In genomic region chr12:50698613-50699442, GRCm38 (mm10) we compare ENCODE assay signal across 10 mouse cellular contexts. TPM values are rescaled to one million over a fixed set of nuclear protein-coding genes. Genes with fewer than 3 reads are reported as not detected.
A peak's percentile ranks its signal among the peaks of the same experiment; 100 is the strongest.
DNase-seq lines count a peak whose midpoint lies in the region; ATAC-seq and TF ChIP-seq lines count a peak whose summit lies in the region.
"Had no signal": no experiment of that assay in that cellular context is flagged by ENCODE, and none has a peak within 500 bp of the region (broad histone marks: within the 10 kb centered on the region; RNA-seq: fewer than 3 reads in every experiment).

No protein-coding gene starts in this region.

- H3K4me1 ChIP-seq in hindbrain, embryonic 10.5 days (replicated peaks) = no peaks in the 10 kb centered on the region; the same call in 1 of the 2 replicates
- no peaks in the 10 kb centered on the region for H3K4me1 ChIP-seq in hindbrain, embryonic 13.5 days (replicated peaks)
- no peaks in the 10 kb centered on the region for H3K4me1 ChIP-seq in forebrain, embryonic 11.5 days (replicated peaks; ENCODE audit: control insufficient read depth, insufficient read depth, low read length)
- no peaks in the 10 kb centered on the region for H3K4me1 ChIP-seq in lung, embryonic 14.5 days (ENCODE audit: insufficient read depth)
- H3K4me1 ChIP-seq in thymus, adult 2 months (replicated peaks; ENCODE audit: control insufficient read depth, insufficient read depth, low read length) = no peaks in the 10 kb centered on the region
- H3K4me1 ChIP-seq: heart, embryonic 10.5 days; liver, embryonic 15.5 days had no signal

- no peak for TF ChIP-seq POLR2A in thymus, adult 2 months (IDR thresholded peaks at IDR 0.05; ENCODE audit: control insufficient read depth, extremely low read depth, insufficient read depth, low read length, poor library complexity)

- H3K4me3 ChIP-seq in hindbrain, embryonic 10.5 days = no peak overlapping the region
- no peak overlapping the region for H3K4me3 ChIP-seq in hindbrain, embryonic 13.5 days
- H3K4me3 ChIP-seq in forebrain, embryonic 11.5 days (ENCODE audit: low read depth, low read length) = no peak overlapping the region
- no peak overlapping the region for H3K4me3 ChIP-seq in lung, embryonic 14.5 days (ENCODE audit: low read depth, low read length)
- H3K4me3 ChIP-seq in thymus, adult 2 months (ENCODE audit: control insufficient read depth, insufficient read depth, low read length) = no peak overlapping the region
- H3K4me3 ChIP-seq: heart, embryonic 10.5 days; liver, embryonic 15.5 days had no signal

- peak; percentile 8 for DNase-seq in hindbrain, embryonic 10.5 days (ENCODE audit: low spot score)
- DNase-seq in Muller cell, postnatal 12 days (ENCODE audit: inconsistent ontology term) = peak; percentile 66
- DNase-seq in forebrain, embryonic 11.5 days (ENCODE audit: low spot score) = no peak
- DNase-seq in lung, embryonic 14.5 days = peak; percentile 45
- no peak for DNase-seq in gastrocnemius, adult 8-10 months (ENCODE audit: low spot score in 2 of 2)
- no peak for DNase-seq in thymus, adult 2 months
- DNase-seq in kidney, adult 11 months = no peak

- no peaks in the 10 kb centered on the region for H3K9me3 ChIP-seq in hindbrain, embryonic 10.5 days
- H3K9me3 ChIP-seq in hindbrain, embryonic 13.5 days = no peaks in the 10 kb centered on the region
- H3K9me3 ChIP-seq in forebrain, embryonic 11.5 days (ENCODE audit: control insufficient read depth, low read length) = no peaks in the 10 kb centered on the region
- no peaks in the 10 kb centered on the region for H3K9me3 ChIP-seq in lung, embryonic 14.5 days (ENCODE audit: low read depth, low read length)
- H3K9me3 ChIP-seq: heart, embryonic 10.5 days; liver, embryonic 15.5 days had no signal

- H3K27me3 ChIP-seq in hindbrain, embryonic 10.5 days (ENCODE audit: insufficient read depth, poor library complexity, severe bottlenecking) = no peaks in the 10 kb centered on the region
- no peaks in the 10 kb centered on the region for H3K27me3 ChIP-seq in hindbrain, embryonic 13.5 days
- no peaks in the 10 kb centered on the region for H3K27me3 ChIP-seq in forebrain, embryonic 11.5 days (ENCODE audit: control insufficient read depth, insufficient read depth, low read length)
- no peaks in the 10 kb centered on the region for H3K27me3 ChIP-seq in lung, embryonic 14.5 days (ENCODE audit: insufficient read depth, low read length)
- no peaks in the 10 kb centered on the region for H3K27me3 ChIP-seq in thymus, adult 2 months (ENCODE audit: control insufficient read depth, insufficient read depth, low read length)
- H3K27me3 ChIP-seq: liver, embryonic 15.5 days had no signal

- ATAC-seq in hindbrain, embryonic 13.5 days (ENCODE audit: low FRiP score) = no peak
- ATAC-seq in forebrain, embryonic 11.5 days (replicated peaks; ENCODE audit: low FRiP score) = peak; percentile 58; the same call in 1 of the 2 replicates
- peak; percentile 94 for ATAC-seq in lung, embryonic 14.5 days (ENCODE audit: insufficient read depth)

- H3K36me3 ChIP-seq in hindbrain, embryonic 10.5 days = no peaks in the 10 kb centered on the region
- no peaks in the 10 kb centered on the region for H3K36me3 ChIP-seq in hindbrain, embryonic 13.5 days
- no peaks in the 10 kb centered on the region for H3K36me3 ChIP-seq in forebrain, embryonic 11.5 days (ENCODE audit: control insufficient read depth, insufficient read depth, low read length)
- H3K36me3 ChIP-seq in lung, embryonic 14.5 days (ENCODE audit: insufficient read depth) = no peaks in the 10 kb centered on the region
- H3K36me3 ChIP-seq in thymus, adult 2 months (ENCODE audit: control insufficient read depth, insufficient read depth, low read length) = no peaks in the 10 kb centered on the region
- H3K36me3 ChIP-seq: heart, embryonic 10.5 days; liver, embryonic 15.5 days had no signal

- TF ChIP-seq CTCF in lung, embryonic 14.5 days (IDR thresholded peaks at IDR 0.05; ENCODE audit: low read depth) = no peak
- TF ChIP-seq CTCF in thymus, adult 2 months (IDR thresholded peaks at IDR 0.05; ENCODE audit: borderline replicate concordance, control insufficient read depth, extremely low read depth, insufficient read depth, low read length, poor library complexity) = no peak

- H3K4me2 ChIP-seq in hindbrain, embryonic 13.5 days = no peak overlapping the region
- no peak overlapping the region for H3K4me2 ChIP-seq in forebrain, embryonic 11.5 days (ENCODE audit: low read depth, low read length, severe bottlenecking)
- H3K4me2 ChIP-seq in lung, embryonic 14.5 days = no peak overlapping the region
- H3K4me2 ChIP-seq: liver, embryonic 15.5 days had no signal

- no peak overlapping the region for H3K9ac ChIP-seq in hindbrain, embryonic 13.5 days
- no peak overlapping the region for H3K9ac ChIP-seq in forebrain, embryonic 11.5 days (ENCODE audit: low read length)
- no peak overlapping the region for H3K9ac ChIP-seq in lung, embryonic 14.5 days
- H3K9ac ChIP-seq: liver, embryonic 15.5 days had no signal

- no peak overlapping the region for H3K27ac ChIP-seq in hindbrain, embryonic 10.5 days
- no peak overlapping the region for H3K27ac ChIP-seq in hindbrain, embryonic 13.5 days
- H3K27ac ChIP-seq in forebrain, embryonic 11.5 days (ENCODE audit: low read depth, low read length) = no peak overlapping the region
- H3K27ac ChIP-seq in lung, embryonic 14.5 days (ENCODE audit: low read depth) = peak overlapping the region; percentile 56; the same call in 1 of the 2 replicates
- H3K27ac ChIP-seq in thymus, adult 2 months (ENCODE audit: control insufficient read depth, insufficient read depth, low read length) = no peak overlapping the region
- H3K27ac ChIP-seq: heart, embryonic 10.5 days; liver, embryonic 15.5 days had no signal

- 67% methylated on average over 5 of the region's 5 CpGs for WGBS in hindbrain, embryonic 10.5 days
- 55% methylated on average over 5 of the region's 5 CpGs for WGBS in hindbrain, embryonic 13.5 days
- WGBS in forebrain, embryonic 11.5 days = 58% methylated on average over 5 of the region's 5 CpGs
- WGBS in lung, embryonic 14.5 days = 29% methylated on average over 5 of the region's 5 CpGs
- WGBS in thymus, adult 2 months = 83% methylated on average over 5 of the region's 5 CpGs

RNA-seq across cellular contexts. Expression of gene Prkd1, which starts 49.9 kb away (rescaled TPM):
- polyA plus RNA-seq in hindbrain, embryonic 10.5 days (2016; fragmentation: Nextera tagmentation; extraction: Ambion mirVana) = 4.2 and 4.3 TPM in 2 replicates
- polyA plus RNA-seq in hindbrain, embryonic 13.5 days (2015; fragmentation: Nextera tagmentation; extraction: Ambion mirVana) = 2.0 and 2.3 TPM in 2 replicates
- 8.1 and 8.5 TPM in 2 replicates for polyA plus RNA-seq in forebrain, embryonic 11.5 days (2014; fragmentation: Nextera tagmentation; extraction: Ambion mirVana)
- 5.9 and 6.5 TPM in 2 replicates for polyA plus RNA-seq in lung, embryonic 14.5 days (2014; fragmentation: Nextera tagmentation; extraction: Ambion mirVana)
- total RNA-seq in gastrocnemius, adult 8-10 months (2022) = 1 to 10 TPM; 1.4 to 2.8 (median 1.8) TPM
- 0.89 and 1.0 TPM in 2 replicates for polyA plus RNA-seq in thymus, adult 2 months (2012; rRNA removed)

Comparison
In these comparisons a context has a peak if more than half of its experiments do, and no peak if none do; other contexts are left out.
1. DNase-seq: peak in hindbrain, embryonic 10.5 days (single experiment), Muller cell, postnatal 12 days (single experiment) and lung, embryonic 14.5 days (single experiment); none in forebrain, embryonic 11.5 days (single experiment), gastrocnemius, adult 8-10 months (0 of 2), thymus, adult 2 months (single experiment) and kidney, adult 11 months (single experiment).